ENCODE assay signal across 19 mouse cellular contexts in genomic region chr6:30713896-30714295, GRCm38 (mm10). TPM values are rescaled to one million over a fixed set of nuclear protein-coding genes. Genes with fewer than 3 reads are reported as not detected.
DNase-seq lines count a peak whose midpoint lies in the region; ATAC-seq and TF ChIP-seq lines count a peak whose summit lies in the region.
"Had no signal": no experiment of that assay in that cellular context is flagged by ENCODE, and none has a peak within 500 bp of the region (broad histone marks: within the 10 kb centered on the region; RNA-seq: fewer than 3 reads in every experiment).

No protein-coding gene starts in this region.

- H3K36me3 ChIP-seq in heart, embryonic 10.5 days, result no peaks in the 10 kb centered on the region
- no peaks in the 10 kb centered on the region for H3K36me3 ChIP-seq in kidney, embryonic 16.5 days (ENCODE audit: insufficient read depth, low read length)
- no peaks in the 10 kb centered on the region for H3K36me3 ChIP-seq in kidney, adult 2 months (ENCODE audit: control insufficient read depth, insufficient read depth, low read length)
- no peaks in the 10 kb centered on the region for H3K36me3 ChIP-seq in midbrain, embryonic 12.5 days
- no peaks in the 10 kb centered on the region for H3K36me3 ChIP-seq in midbrain, embryonic 14.5 days (ENCODE audit: control insufficient read depth, insufficient read depth, low read length)
- H3K36me3 ChIP-seq: midbrain, embryonic 13.5 days had no signal

- intact Hi-C loops in heart, postnatal 36 days (cut with DNase I), result no loop called here

- TF ChIP-seq POLR2A in kidney, adult 2 months (IDR thresholded peaks at IDR 0.05; ENCODE audit: low read depth, low read length), result no peak

- 90% methylated on average over 11 of the region's 11 CpGs for WGBS in heart, embryonic 10.5 days
- WGBS in kidney, embryonic 16.5 days, result 34% methylated on average over 11 of the region's 11 CpGs
- WGBS in kidney, adult 2 months, result 36% methylated on average over 11 of the region's 11 CpGs
- WGBS in midbrain, embryonic 12.5 days, result 85% methylated on average over 11 of the region's 11 CpGs
- WGBS in midbrain, embryonic 14.5 days, result 66% methylated on average over 11 of the region's 11 CpGs

- DNase-seq in heart, embryonic 10.5 days (ENCODE audit: low spot score), result no peak
- DNase-seq in heart, postnatal 36 days, result no peak
- no peak for DNase-seq in kidney, adult 2 months
- no peak for DNase-seq in midbrain, embryonic 14.5 days
- no peak for DNase-seq in B cell, adult 2 months
- no peak for DNase-seq in adrenal gland, adult (ENCODE audit: inconsistent age in 2 of 2, low spot score in 1 of 2)
- DNase-seq: cerebellum, postnatal 10 days; forebrain, postnatal 0 days; gastrocnemius, postnatal 10 days; heart, postnatal 14 days; kidney, postnatal 14 days; lung, postnatal 14 days; right cerebral cortex, adult 18-20 months; thymus, postnatal 4 days had no signal

- H3K27me3 ChIP-seq in heart, embryonic 10.5 days (ENCODE audit: insufficient read depth, poor library complexity, severe bottlenecking), result no peaks in the 10 kb centered on the region
- H3K27me3 ChIP-seq in kidney, embryonic 16.5 days (ENCODE audit: insufficient read depth, low read length), result no peaks in the 10 kb centered on the region
- H3K27me3 ChIP-seq in kidney, adult 2 months (replicated peaks; ENCODE audit: control insufficient read depth, insufficient read depth, low read length), result no peaks in the 10 kb centered on the region; the same call in 1 of the 2 replicates
- 0 out of 2 replicates have a peak, but pooled peaks cover 4% of the 10 kb centered on the region for H3K27me3 ChIP-seq in midbrain, embryonic 12.5 days
- H3K27me3 ChIP-seq in midbrain, embryonic 14.5 days (ENCODE audit: control insufficient read depth, insufficient read depth, low read length), result no peaks in the 10 kb centered on the region
- H3K27me3 ChIP-seq: midbrain, embryonic 13.5 days had no signal

- H3K4me1 ChIP-seq in heart, embryonic 10.5 days, result peaks cover 22% of the 10 kb centered on the region
- H3K4me1 ChIP-seq in kidney, embryonic 16.5 days (ENCODE audit: insufficient read depth, low read length), result peaks cover 30% of the 10 kb centered on the region
- no peaks in the 10 kb centered on the region for H3K4me1 ChIP-seq in kidney, adult 2 months (ENCODE audit: control insufficient read depth, insufficient read depth, low read length)
- H3K4me1 ChIP-seq in midbrain, embryonic 12.5 days, result peaks cover 14% of the 10 kb centered on the region
- peaks cover 7% of the 10 kb centered on the region for H3K4me1 ChIP-seq in midbrain, embryonic 14.5 days (ENCODE audit: control insufficient read depth, insufficient read depth, low read length)

- H3K9me3 ChIP-seq in heart, embryonic 10.5 days, result no peaks in the 10 kb centered on the region
- H3K9me3 ChIP-seq in kidney, embryonic 16.5 days (ENCODE audit: low read length), result no peaks in the 10 kb centered on the region
- no peaks in the 10 kb centered on the region for H3K9me3 ChIP-seq in midbrain, embryonic 12.5 days
- H3K9me3 ChIP-seq in midbrain, embryonic 14.5 days (ENCODE audit: control insufficient read depth, low read length), result no peaks in the 10 kb centered on the region
- H3K9me3 ChIP-seq: midbrain, embryonic 13.5 days had no signal

- no peak for TF ChIP-seq CTCF in kidney, adult 2 months (conservative IDR thresholded peaks at IDR 0.05; ENCODE audit: insufficient read depth, insufficient read length, low read depth, low read length)

- no peak for ATAC-seq in kidney, embryonic 16.5 days (ENCODE audit: low FRiP score, low TSS enrichment)
- ATAC-seq in midbrain, embryonic 12.5 days (ENCODE audit: low FRiP score, low read depth), result no peak
- ATAC-seq in midbrain, embryonic 14.5 days (ENCODE audit: low FRiP score, low TSS enrichment), result no peak
- ATAC-seq: forebrain, postnatal 0 days; hindbrain, postnatal 0 days; midbrain, embryonic 13.5 days; Patski had no signal

- 0 out of 2 replicates have a peak overlapping the region, but pooled peaks have one; percentile 13 for H3K9ac ChIP-seq in kidney, embryonic 16.5 days (replicated peaks; ENCODE audit: low read length)
- H3K9ac ChIP-seq in midbrain, embryonic 12.5 days (replicated peaks), result no peak overlapping the region
- no peak overlapping the region for H3K9ac ChIP-seq in midbrain, embryonic 14.5 days (replicated peaks; ENCODE audit: low read length)
- H3K9ac ChIP-seq: forebrain, postnatal 0 days; midbrain, embryonic 13.5 days had no signal

- H3K4me2 ChIP-seq in kidney, embryonic 16.5 days (replicated peaks; ENCODE audit: low read depth, low read length), result 0 out of 2 replicates have a peak overlapping the region, but pooled peaks have one; percentile 21
- H3K4me2 ChIP-seq in midbrain, embryonic 12.5 days (replicated peaks), result no peak overlapping the region
- no peak overlapping the region for H3K4me2 ChIP-seq in midbrain, embryonic 14.5 days (ENCODE audit: low read length)
- H3K4me2 ChIP-seq: midbrain, embryonic 13.5 days had no signal

- peak overlapping the region; percentile 22; the same call in 1 of the 2 replicates for H3K27ac ChIP-seq in heart, embryonic 10.5 days
- H3K27ac ChIP-seq in kidney, embryonic 16.5 days (ENCODE audit: low read length), result peak overlapping the region; percentile 84
- H3K27ac ChIP-seq in kidney, adult 2 months (ENCODE audit: insufficient read depth, low read depth, low read length), result no peak overlapping the region
- H3K27ac ChIP-seq in midbrain, embryonic 12.5 days (replicated peaks), result peak overlapping the region; percentile 35
- no peak overlapping the region for H3K27ac ChIP-seq in midbrain, embryonic 14.5 days (replicated peaks; ENCODE audit: low read depth, low read length)
- H3K27ac ChIP-seq: hindbrain, postnatal 0 days; midbrain, embryonic 13.5 days had no signal

- no peak overlapping the region for H3K4me3 ChIP-seq in heart, embryonic 10.5 days
- H3K4me3 ChIP-seq in kidney, embryonic 16.5 days (ENCODE audit: low read length), result no peak overlapping the region
- no peak overlapping the region for H3K4me3 ChIP-seq in kidney, adult 2 months (ENCODE audit: insufficient read depth, low read depth, low read length)
- no peak overlapping the region for H3K4me3 ChIP-seq in midbrain, embryonic 12.5 days
- no peak overlapping the region for H3K4me3 ChIP-seq in midbrain, embryonic 14.5 days (replicated peaks; ENCODE audit: low read depth, low read length)
- H3K4me3 ChIP-seq: midbrain, embryonic 13.5 days had no signal

RNA-seq across cellular contexts. Expression of gene Mest, which starts 9.5 kb away (rescaled TPM):
- polyA plus RNA-seq in heart, embryonic 10.5 days (2016; fragmentation: Nextera tagmentation; extraction: Ambion mirVana), result 3,213 and 4,348 TPM in 2 replicates
- 10 to 100 TPM; 12.0 to 15.5 TPM for total RNA-seq in heart, postnatal 36 days (2021)
- polyA plus RNA-seq in kidney, embryonic 16.5 days (2015; fragmentation: Nextera tagmentation; extraction: Ambion mirVana), result 2,098 and 2,228 TPM in 2 replicates
- 8.4 and 16.5 TPM in 2 replicates for polyA plus RNA-seq in kidney, adult 2 months (2012; rRNA removed)
- 584 and 614 TPM in 2 replicates for polyA plus RNA-seq in midbrain, embryonic 12.5 days (2016; fragmentation: Nextera tagmentation; extraction: Ambion mirVana)
- polyA plus RNA-seq in midbrain, embryonic 14.5 days (2014; fragmentation: Nextera tagmentation; extraction: Ambion mirVana), result 297 and 402 TPM in 2 replicates

RNA-seq across cellular contexts. Expression of gene Cep41, which starts 20.3 kb away (rescaled TPM):
- polyA plus RNA-seq in heart, embryonic 10.5 days (2016; fragmentation: Nextera tagmentation; extraction: Ambion mirVana), result 12.5 and 15.3 TPM in 2 replicates
- total RNA-seq in heart, postnatal 36 days (2021), result 1 to 10 TPM; 2.5 to 2.7 TPM
- 20.6 and 21.6 TPM in 2 replicates for polyA plus RNA-seq in kidney, embryonic 16.5 days (2015; fragmentation: Nextera tagmentation; extraction: Ambion mirVana)
- 2.6 and 2.9 TPM in 2 replicates for polyA plus RNA-seq in kidney, adult 2 months (2012; rRNA removed)
- polyA plus RNA-seq in midbrain, embryonic 12.5 days (2016; fragmentation: Nextera tagmentation; extraction: Ambion mirVana), result 20.1 and 20.7 TPM in 2 replicates
- 13.3 and 14.2 TPM in 2 replicates for polyA plus RNA-seq in midbrain, embryonic 14.5 days (2014; fragmentation: Nextera tagmentation; extraction: Ambion mirVana)

Comparison
In these comparisons a context has a peak if more than half of its experiments do, and no peak if none do; other contexts are left out.
1. H3K27ac ChIP-seq: peak in heart, embryonic 10.5 days (single experiment), kidney, embryonic 16.5 days (single experiment) and midbrain, embryonic 12.5 days (single experiment); none in kidney, adult 2 months (single experiment) and midbrain, embryonic 14.5 days (single experiment).
2. RNA of gene Mest, which starts 9.5 kb away (polyA plus RNA-seq): 3,213 to 4,348 TPM in heart, embryonic 10.5 days, 2,098 to 2,228 TPM in kidney, embryonic 16.5 days, 584 to 614 TPM in midbrain, embryonic 12.5 days and 297 to 402 TPM in midbrain, embryonic 14.5 days; 8.4 to 16.5 TPM in kidney, adult 2 months; every median in the first group is over 10 times any median in the second.